Mouse (Mus musculus) hindbrain, embryonic 11.5 days (tissue): ENCODE results near the gene Smim11. TPM values are rescaled to one million over a fixed set of nuclear protein-coding genes. Genes with fewer than 3 reads are reported as not detected.

Source experiments
- ATAC-seq: fragments of 200-750 bp; cut with Nextera tagmentation; 2 replicates; pipeline ENCODE4 v1.8.0; 2017; ENCODE audit warnings: mild to moderate bottlenecking, moderate TSS enrichment, moderate library complexity; ENCODE audit not compliant: low FRiP score
- DNase-seq: peaks from one replicate; pipeline ENCODE4 v3.0.0-alpha.2; 2015; ENCODE audit warnings: low spot score
- H3K27ac ChIP-seq: fragments of 300-500 bp; sonication (generic); 2 replicates; pipeline ENCODE4 v1.5.1; 2014; ENCODE audit warnings: mild to moderate bottlenecking, low read depth, low read length
- H3K27me3 ChIP-seq: fragments of 300-500 bp; sonication (generic); 2 replicates; pipeline ENCODE4 v1.6.1; 2014; ENCODE audit warnings: mild to moderate bottlenecking, low read length, moderate library complexity, mixed read lengths; ENCODE audit not compliant: control insufficient read depth, insufficient read depth
- H3K36me3 ChIP-seq: fragments of 300-500 bp; sonication (generic); 2 replicates; pipeline ENCODE4 v1.6.1; 2014; ENCODE audit warnings: mild to moderate bottlenecking, low read length, moderate library complexity, mixed read lengths; ENCODE audit not compliant: control insufficient read depth, insufficient read depth
- H3K4me1 ChIP-seq: fragments of 300-500 bp; sonication (generic); replicated peaks from 2 replicates; pipeline ENCODE4 v1.6.1; 2014; ENCODE audit warnings: low read length, mixed read lengths; ENCODE audit not compliant: control insufficient read depth, insufficient read depth
- H3K4me2 ChIP-seq: fragments of 300-500 bp; sonication (generic); replicated peaks from 2 replicates; pipeline ENCODE4 v1.6.1; 2014; ENCODE audit warnings: mild to moderate bottlenecking, low read depth, low read length
- H3K4me3 ChIP-seq: fragments of 300-500 bp; sonication (generic); 2 replicates; pipeline ENCODE4 v1.5.1; 2014; ENCODE audit warnings: low read depth, low read length
- H3K9ac ChIP-seq: fragments of 300-500 bp; sonication (generic); 2 replicates; pipeline ENCODE4 v1.6.1; 2014; ENCODE audit warnings: low read depth, low read length
- H3K9me3 ChIP-seq: fragments of 300-500 bp; sonication (generic); 2 replicates; pipeline ENCODE4 v1.6.1; 2016; ENCODE audit warnings: low read length; ENCODE audit not compliant: control insufficient read depth
- WGBS: fragments of 180-500 bp; shearing (Covaris S2); extraction: QIAGEN DNeasy Blood & Tissue Kit; methylation state at CpG from one replicate; pipeline ENCODE4 v1.1.7; 2014; 5-methylcytosine and 5-hydroxymethylcytosine counted together
- polyA plus RNA-seq: library from polyadenylated mRNA; unstranded; fragments of >200 nt; fragmentation: Nextera tagmentation; extraction: Ambion mirVana; gene quantifications from 2 replicates; pipeline ENCODE4 v1.2.1, GENCODE M21; 2014

Gene Smim11
- polyA plus RNA-seq, result 112 and 121 TPM in 2 replicates

- ATAC-seq (peak; percentile 94), DNase-seq (peak; percentile 99)
- 10% methylated on average over 32 of the region's 32 CpGs for WGBS
- no peaks in the 10 kb centered on the region for H3K9me3 ChIP-seq
- H3K27me3 ChIP-seq, result no peaks in the 10 kb centered on the region
- H3K9ac ChIP-seq, result peak within 1 kb of the TSS; percentile 83
- peak within 1 kb of the TSS; percentile 72 for H3K4me2 ChIP-seq
- H3K36me3 ChIP-seq, result no peaks in the 10 kb centered on the region
- H3K4me3 ChIP-seq, result peak within 1 kb of the TSS; percentile 60
- peak within 1 kb of the TSS; percentile 56; the same call in 1 of the 2 replicates for H3K27ac ChIP-seq
- no peaks in the 10 kb centered on the region for H3K4me1 ChIP-seq
Observed at GRCm38 (mm10) chr16:92300649-92301411, at the start of gene Smim11. Gene Smim11, plus strand, starts transcription at chr16:92301286.

DNA sequence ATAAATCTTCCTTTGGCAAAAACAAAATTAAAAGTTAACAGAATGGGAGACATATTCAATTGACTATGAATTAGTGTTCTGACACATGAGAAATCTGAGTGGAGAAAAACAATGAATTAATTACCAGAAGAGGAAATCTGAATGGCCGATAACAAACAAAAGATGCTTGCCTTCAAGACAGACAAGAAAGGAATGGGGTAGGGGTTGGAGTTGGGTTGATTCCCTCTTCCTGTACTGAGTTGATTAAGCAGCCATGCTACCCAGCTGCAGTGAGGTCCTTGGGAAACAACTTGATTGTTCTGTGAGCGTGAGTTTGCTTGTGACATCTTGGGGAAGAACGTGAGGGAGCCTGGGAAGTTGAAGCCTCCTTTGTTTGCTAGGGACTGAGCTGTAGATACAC, 46.8 kb upstream of the Smim11 start:
- 70% methylated on average over 3 of the region's 3 CpGs for WGBS
- H3K27ac ChIP-seq, result no peak overlapping the region
- no peak overlapping the region for H3K9ac ChIP-seq

DNA sequence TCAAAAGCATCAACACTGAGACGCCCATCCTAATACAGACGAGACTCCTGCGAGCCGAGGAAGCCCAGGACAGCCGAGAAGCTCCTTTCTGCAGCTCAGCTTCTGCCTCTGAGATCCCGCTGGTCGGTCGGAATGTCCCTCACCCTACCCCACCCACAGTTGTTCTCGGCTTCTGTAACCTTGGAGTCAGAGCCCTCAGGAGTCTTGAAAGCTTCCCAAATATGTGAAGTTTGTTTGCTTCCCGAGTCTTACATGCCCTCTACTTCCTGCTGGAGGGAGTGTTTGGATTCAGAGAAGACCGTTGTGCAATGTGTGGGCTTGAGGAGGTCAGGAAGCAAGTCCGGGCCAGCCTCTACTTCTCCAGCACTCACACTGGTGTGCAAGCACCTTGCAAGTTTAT, 33.2 kb upstream of the Smim11 start:
- ATAC-seq (no peak), DNase-seq (no peak)
- Histone ChIP-seq H3K4me1 (no peaks in the 10 kb centered on the region), H3K36me3 (no peaks in the 10 kb centered on the region), H3K27ac (no peak overlapping the region), H3K9me3 (no peaks in the 10 kb centered on the region), H3K4me2 (no peak overlapping the region), H3K9ac (no peak overlapping the region), H3K27me3 (no peaks in the 10 kb centered on the region), H3K4me3 (no peak overlapping the region)
- 81% methylated on average over 12 of the region's 12 CpGs for WGBS

More for the DNA sequence above, 46.8 kb upstream of the Smim11 start:
- Histone ChIP-seq H3K4me3 (no peak overlapping the region), H3K27me3 (no peaks in the 10 kb centered on the region), H3K36me3 (no peaks in the 10 kb centered on the region), H3K4me2 (no peak overlapping the region), H3K4me1 (no peaks in the 10 kb centered on the region), H3K9me3 (no peaks in the 10 kb centered on the region)
- ATAC-seq (no peak), DNase-seq (no peak)

DNA sequence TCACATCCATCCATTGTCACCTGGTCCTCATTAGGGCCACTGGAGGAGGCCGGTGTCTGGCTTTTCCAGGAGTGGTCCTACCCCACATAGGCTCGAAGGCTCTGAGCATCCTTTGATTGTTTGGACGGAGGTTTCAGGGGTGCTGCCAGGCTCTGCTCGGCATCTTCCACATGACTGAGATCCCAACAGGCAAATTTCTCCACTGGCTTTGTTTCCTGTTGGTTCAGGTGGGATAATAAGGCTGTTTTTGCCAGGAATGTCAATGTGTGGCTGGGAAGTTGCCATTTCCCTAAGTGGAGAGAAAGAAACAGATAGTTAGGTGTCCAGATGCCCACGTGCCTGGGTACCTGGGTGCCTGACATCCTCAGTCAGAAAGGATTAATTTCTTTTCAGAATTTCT, 26.6 kb upstream of the Smim11 start:
- Histone ChIP-seq H3K4me2 (no peak overlapping the region), H3K27me3 (no peaks in the 10 kb centered on the region), H3K4me1 (no peaks in the 10 kb centered on the region), H3K9ac (no peak overlapping the region), H3K27ac (no peak overlapping the region), H3K4me3 (no peak overlapping the region), H3K36me3 (no peaks in the 10 kb centered on the region), H3K9me3 (no peaks in the 10 kb centered on the region)
- 83% methylated on average over 5 of the region's 5 CpGs for WGBS
- no peak for ATAC-seq
- DNase-seq, result no peak

DNA sequence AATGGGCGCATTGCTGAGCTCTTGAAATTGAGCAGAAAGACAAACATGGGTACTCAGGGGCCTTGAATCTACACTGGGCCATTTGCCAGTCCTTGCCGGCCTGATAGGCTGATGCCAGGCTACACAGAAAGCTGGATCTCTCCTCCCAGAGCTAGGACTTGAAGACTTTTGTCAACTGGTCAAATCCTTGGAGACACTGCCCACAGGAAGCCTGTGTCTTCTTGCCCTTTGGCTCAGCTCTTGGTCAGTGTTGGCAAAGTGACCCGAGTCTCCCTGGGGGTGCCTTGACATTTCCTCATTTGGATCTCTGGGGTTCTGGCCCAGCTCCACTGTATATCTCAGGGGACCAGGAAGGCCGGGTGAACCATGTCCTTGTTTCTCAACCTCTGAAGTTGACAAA, 25.6 kb upstream of the Smim11 start:
- no peak overlapping the region for H3K4me2 ChIP-seq
- no peaks in the 10 kb centered on the region for H3K27me3 ChIP-seq
- no peak for DNase-seq
- 89% methylated on average over 4 of the region's 4 CpGs for WGBS
- H3K4me1 ChIP-seq, result no peaks in the 10 kb centered on the region
- H3K36me3 ChIP-seq, result no peaks in the 10 kb centered on the region
- no peaks in the 10 kb centered on the region for H3K9me3 ChIP-seq
- H3K9ac ChIP-seq, result no peak overlapping the region
- no peak overlapping the region for H3K27ac ChIP-seq
- no peak for ATAC-seq
- no peak overlapping the region for H3K4me3 ChIP-seq

DNA sequence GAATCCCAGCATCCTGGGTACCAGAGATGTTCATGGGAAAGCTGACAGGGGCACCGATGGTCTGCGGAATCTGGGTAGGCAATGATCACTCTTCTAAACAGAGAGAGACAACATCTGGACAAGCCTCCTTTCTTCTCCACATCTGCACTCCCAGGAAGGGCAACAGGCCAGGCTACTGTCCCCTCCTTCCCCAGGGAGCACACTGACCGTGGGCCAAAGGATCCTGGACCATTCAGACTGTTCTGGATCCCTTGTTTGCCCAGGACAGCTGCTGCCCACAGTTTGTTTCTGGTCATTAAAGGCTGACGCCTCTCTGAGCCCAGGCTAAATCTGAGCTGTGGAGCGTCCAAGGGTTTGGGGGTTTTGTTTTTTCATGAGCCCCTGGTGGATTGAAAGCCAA, 18.4 kb upstream of the Smim11 start:
- no peaks in the 10 kb centered on the region for H3K36me3 ChIP-seq
- H3K27me3 ChIP-seq, result no peaks in the 10 kb centered on the region
- WGBS, result 74% methylated on average over 5 of the region's 5 CpGs
- H3K9me3 ChIP-seq, result no peaks in the 10 kb centered on the region
- no peak for ATAC-seq
- no peak for DNase-seq
- H3K4me1 ChIP-seq, result no peaks in the 10 kb centered on the region
- no peak overlapping the region for H3K27ac ChIP-seq
- H3K9ac ChIP-seq, result no peak overlapping the region
- H3K4me2 ChIP-seq, result no peak overlapping the region
- H3K4me3 ChIP-seq, result no peak overlapping the region

GRCm38 (mm10) chr16:92285068-92285467, 16.0 kb upstream of the Smim11 start:
- Histone ChIP-seq H3K36me3 (no peaks in the 10 kb centered on the region), H3K9ac (no peak overlapping the region), H3K9me3 (no peaks in the 10 kb centered on the region), H3K27me3 (no peaks in the 10 kb centered on the region), H3K4me1 (no peaks in the 10 kb centered on the region), H3K4me2 (no peak overlapping the region), H3K27ac (no peak overlapping the region), H3K4me3 (no peak overlapping the region)
- DNase-seq (no peak), ATAC-seq (no peak)
- WGBS, result 59% methylated on average over 10 of the region's 10 CpGs

DNA sequence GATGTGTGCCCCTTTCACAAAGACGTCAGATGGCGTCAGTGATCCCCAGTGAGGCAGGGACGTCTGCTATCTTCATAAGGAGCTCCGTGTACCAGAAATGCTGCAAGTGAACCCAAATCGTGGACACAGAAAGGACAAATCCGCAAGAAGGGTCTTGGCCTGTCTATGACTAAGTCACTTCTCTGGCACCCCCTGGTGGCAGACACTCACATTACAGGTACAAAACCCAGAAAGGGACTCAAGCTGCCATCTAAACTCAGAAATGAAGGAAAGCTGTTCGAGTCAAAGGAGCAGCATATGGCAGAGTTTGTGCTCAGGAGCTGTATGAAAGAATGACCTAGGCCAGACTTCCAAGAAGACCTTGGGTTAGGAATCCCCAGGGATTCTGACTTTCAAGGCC, 14.5 kb upstream of the Smim11 start:
- Histone ChIP-seq H3K9ac (no peak overlapping the region), H3K27ac (no peak overlapping the region), H3K36me3 (no peaks in the 10 kb centered on the region), H3K27me3 (no peaks in the 10 kb centered on the region), H3K4me2 (no peak overlapping the region), H3K4me3 (no peak overlapping the region), H3K4me1 (no peaks in the 10 kb centered on the region), H3K9me3 (no peaks in the 10 kb centered on the region)
- WGBS, result 17% methylated on average over 7 of the region's 7 CpGs
- peak; percentile 19; the same call in 1 of the 2 replicates for ATAC-seq
- DNase-seq, result peak; percentile 95

- H3K9me3 ChIP-seq, result no peaks in the 10 kb centered on the region
- ATAC-seq (no peak), DNase-seq (peak; percentile 10)
- no peaks in the 10 kb centered on the region for H3K36me3 ChIP-seq
- no peak overlapping the region for H3K27ac ChIP-seq
- no peaks in the 10 kb centered on the region for H3K27me3 ChIP-seq
- H3K4me2 ChIP-seq, result no peak overlapping the region
- no peaks in the 10 kb centered on the region for H3K4me1 ChIP-seq
- no peak overlapping the region for H3K4me3 ChIP-seq
- WGBS, result 89% methylated on average over 9 of the region's 9 CpGs
- H3K9ac ChIP-seq, result no peak overlapping the region
Observed at GRCm38 (mm10) chr16:92288778-92289177, 12.3 kb upstream of the Smim11 start.
